Mouse (Mus musculus) spleen, adult 18-20 months (tissue): ENCODE measurements around the gene Acaca.
"Not testable (repeated sequence)": the region's sequence is repeated elsewhere in the genome, so short reads cannot be mapped to it uniquely, and the experiment has no call there.

Experiments
- DNase-seq, 2 experiments: peaks; one replicate each; pipeline ENCODE4 v3.0.0; 2022; ENCODE audit warnings: mixed read lengths in 2 of 2

Acaca gene

DNA sequence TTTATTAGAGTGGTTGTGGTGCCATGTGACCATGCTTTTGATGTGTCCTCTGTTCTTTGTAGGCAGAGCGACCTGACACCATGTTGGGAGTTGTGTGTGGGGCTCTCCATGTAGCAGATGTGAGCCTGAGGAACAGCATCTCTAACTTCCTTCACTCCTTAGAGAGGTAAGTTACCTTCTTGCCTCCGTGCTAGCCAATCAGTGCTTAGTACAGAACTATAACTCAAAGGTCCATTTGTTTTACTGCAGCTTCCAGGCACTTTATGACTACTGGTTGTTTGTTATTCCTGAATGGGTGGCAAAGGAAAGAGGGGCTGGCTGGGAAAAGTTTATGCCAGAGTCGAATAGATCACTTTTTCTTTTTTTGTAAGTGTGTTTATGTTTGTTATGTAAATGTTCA lies 121.7 kb downstream of the Acaca start:
- DNase-seq: no peak

- no peak for DNase-seq
Measured at GRCm38 (mm10) chr11:84252425-84252824, 123.0 kb downstream of the Acaca start.

DNA sequence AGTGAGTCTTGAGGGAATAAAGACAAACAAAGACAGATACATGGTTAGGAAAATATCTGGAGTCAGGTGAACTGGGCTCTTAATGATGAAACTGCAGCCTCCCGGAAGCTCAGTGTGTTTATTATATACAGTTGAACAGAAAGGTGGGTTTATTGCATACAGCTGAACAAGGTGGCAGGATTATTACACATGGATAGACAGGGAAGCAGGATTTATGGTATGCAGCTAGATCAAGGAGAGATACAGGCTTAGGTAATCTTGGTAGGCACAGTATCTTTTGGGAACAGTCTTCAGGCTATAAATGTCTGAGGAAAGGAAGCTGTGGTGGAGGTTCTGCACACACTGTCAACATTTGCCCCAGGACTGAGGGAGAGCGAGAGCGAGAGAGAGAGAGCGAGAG lies 126.4 kb downstream of the Acaca start:
- no peak for DNase-seq

- no peak for DNase-seq
Measured at GRCm38 (mm10) chr11:84258053-84258710, 128.7 kb downstream of the Acaca start.

DNA sequence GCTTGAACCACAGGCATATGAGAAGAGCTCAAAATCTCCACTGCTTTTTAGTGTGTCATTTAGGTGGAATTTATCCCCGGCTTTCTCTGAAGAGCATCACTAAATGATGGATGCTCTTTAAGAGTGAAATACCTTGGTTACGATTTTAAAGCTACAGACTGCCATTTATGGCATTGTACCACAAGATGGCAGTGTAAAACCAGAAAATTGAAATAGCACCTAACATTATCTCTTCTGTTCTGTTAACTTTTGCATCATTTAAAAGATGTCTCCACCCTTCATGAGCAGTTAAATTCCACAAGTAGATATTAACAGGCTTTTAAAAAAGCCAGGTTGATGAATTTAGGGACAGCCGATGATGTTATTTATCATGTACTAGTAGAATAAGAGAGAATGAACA lies 135.0 kb downstream of the Acaca start:
- DNase-seq: no peak

GRCm38 (mm10) chr11:84268068-84268467 lies 138.6 kb downstream of the Acaca start:
- DNase-seq: peak in 1 of 2 experiments; percentile 26

GRCm38 (mm10) chr11:84270511-84270910 lies 141.0 kb downstream of the Acaca start:
- DNase-seq: no peak

DNA sequence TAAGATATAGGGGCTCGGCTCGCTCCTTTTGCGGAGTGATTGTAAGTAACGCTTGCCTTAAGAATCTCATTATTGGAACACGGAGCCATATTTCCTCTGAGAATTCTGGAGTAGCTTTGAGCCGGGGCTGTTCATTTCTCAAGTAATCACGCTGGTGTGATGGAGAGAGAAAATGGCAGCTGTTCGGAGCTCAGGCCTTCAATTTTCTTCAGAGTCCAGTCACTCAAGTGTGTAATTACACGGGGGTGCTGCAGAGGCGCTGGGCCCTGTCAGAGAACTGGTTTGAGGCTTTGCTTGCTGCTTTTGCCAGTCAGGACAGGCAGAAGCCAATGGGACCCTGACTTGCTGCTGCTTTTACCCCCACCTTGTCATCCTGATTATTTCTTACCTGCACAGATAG lies 142.5 kb downstream of the Acaca start:
- no peak for DNase-seq

DNA sequence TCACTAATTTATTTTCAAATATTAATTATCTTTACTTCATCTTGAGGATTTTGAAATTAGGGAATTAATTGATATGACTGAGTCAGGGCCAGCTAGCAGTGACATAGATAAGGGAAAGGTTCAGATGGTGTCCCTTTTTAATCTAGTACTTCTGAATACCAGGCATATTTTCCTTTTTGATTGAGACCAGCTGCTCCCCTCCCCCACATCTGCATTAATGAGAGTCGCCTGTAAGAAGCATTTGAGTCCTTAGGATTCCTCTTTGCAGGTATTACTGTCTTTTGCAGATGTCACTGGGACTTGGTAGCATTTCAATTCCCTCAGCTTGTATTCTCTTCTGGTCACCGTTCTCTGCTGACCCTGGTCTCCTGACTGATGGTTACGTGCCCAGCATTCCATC lies 143.1 kb downstream of the Acaca start:
- DNase-seq: no peak

DNA sequence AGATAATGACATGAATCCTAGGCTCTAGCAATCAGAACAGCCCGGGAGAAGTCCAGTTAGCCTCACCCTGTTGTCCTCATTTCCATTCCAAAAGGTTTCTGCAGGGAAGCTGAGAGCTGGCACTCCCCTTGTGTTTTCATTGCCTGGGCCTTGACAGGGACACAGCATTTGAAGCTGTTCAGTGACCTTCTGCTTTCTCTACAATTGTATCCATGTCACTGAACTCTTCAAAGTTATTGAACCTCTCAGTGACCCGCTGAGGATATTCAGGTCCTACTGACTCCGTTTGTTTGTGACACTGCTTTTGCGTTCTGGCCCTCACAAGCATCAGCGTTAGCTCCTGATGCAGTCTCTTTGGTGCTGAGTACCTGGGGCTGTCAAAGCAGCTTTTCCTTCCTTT lies 147.5 kb downstream of the Acaca start:
- DNase-seq: no peak

DNA sequence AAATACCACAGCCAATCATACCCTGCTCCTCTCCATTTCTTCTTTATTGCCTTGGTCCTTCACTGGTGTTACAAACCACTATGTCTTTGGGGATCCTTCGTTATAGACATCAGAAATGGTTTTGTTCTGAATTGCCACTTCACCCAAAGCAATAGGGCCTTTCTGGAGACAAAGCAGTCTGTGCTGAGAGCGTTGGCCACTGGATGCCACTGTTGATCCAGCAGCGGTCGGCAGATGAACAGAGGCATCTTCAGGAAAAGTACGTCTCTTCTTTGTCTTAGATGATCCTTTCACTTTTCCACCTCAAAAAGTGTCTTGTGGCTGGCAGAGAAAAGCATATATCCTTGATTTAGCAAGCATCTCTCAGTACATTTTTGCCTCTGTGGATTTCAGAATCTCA lies 151.8 kb downstream of the Acaca start:
- DNase-seq: no peak

DNA sequence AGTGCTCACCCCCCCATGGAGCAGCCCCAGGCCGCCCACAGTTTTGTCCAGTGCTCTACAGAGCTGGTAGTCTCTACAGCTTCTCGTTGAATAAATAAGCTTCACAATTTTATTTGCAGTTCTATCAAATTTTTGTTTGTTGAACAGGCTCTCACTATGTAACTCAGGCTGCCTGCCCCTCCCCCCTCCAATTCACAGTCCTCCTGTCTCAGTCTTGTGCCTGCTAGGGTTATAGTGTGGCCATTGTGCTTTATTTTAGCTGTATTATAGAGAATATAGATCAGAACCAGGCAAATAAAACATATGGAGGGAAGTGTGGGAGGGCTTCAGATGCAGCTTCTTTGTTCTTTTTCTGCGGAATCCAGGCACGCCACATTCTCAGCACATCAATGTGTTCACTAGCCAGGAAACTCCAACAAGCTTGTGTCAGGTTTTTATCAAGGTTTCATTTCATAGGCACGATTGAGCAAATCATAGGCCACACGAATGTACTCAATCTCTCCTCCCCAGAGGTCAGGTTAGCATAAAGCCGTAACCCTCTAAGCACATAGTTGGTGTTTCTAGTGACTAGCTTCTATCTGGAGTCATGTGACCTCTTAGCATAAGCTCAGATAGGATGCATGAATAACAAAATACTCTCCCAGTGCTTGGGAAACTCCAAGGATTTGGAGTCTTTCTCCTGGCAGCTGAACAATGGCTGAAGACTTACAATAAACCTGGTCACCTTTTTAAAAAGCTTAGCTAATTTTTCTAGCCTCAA lies 153.7 kb downstream of the Acaca start:
- no peak for DNase-seq

GRCm38 (mm10) chr11:84290781-84291180 lies 161.3 kb downstream of the Acaca start:
- no peak for DNase-seq

DNA sequence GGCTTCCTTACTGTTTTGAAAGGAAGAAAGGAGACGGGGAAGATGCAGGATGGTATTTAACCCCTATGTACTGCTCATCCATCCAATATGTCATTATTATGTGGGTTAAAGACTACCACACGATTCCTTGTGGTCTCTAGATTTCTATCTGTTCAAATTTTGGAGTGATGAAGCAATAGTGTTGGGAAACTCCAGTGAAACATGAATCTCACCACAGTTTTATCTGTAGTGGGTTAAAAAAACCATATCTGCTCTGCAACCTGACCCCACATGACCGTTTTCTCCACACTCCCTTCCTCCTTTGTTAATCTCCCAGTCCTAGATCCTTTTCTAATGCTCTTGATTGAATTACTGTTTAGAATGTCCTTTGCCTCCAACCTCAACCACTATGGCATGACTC lies 163.1 kb downstream of the Acaca start:
- DNase-seq: no peak

GRCm38 (mm10) chr11:84293288-84293687 lies 163.8 kb downstream of the Acaca start:
- DNase-seq: no peak

DNA sequence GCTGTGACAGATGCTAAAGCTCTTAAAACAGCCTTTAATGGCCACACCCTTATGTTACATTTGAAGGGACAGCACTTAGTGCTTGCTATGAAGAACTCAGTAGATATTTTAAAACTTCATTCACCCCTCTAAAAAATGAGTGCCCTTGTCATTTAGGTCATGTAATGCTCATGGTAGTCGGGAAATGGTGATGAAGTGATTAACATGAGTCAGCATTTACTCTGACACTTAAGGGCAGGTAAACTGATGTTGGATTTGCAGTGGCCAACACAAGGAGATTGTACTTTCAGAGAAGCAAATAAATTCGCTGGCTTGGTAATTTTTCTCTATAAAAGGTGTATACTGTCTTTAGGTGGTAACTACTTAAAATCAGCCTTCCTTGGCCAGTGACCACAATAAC lies 166.9 kb downstream of the Acaca start:
- DNase-seq: no peak

DNA sequence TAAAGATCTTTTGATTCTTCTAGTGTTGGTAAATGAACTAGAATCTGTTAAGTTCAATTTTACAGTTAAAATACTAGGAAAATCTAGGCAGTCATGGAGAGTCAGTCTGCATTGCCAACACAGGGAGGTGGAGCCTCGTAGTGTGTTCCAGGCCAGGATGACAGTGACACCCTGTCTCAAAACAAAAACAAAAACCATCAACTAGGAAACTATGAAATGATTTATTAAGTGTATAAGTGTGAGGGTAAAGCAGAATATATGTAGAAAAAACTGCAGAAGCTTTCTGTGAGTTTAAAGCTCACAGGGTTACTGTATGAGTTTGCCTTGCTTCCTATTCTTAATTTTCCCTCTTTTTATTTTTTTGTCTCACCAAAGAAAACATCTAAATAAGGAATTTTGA lies 176.0 kb downstream of the Acaca start:
- no peak for DNase-seq

DNA sequence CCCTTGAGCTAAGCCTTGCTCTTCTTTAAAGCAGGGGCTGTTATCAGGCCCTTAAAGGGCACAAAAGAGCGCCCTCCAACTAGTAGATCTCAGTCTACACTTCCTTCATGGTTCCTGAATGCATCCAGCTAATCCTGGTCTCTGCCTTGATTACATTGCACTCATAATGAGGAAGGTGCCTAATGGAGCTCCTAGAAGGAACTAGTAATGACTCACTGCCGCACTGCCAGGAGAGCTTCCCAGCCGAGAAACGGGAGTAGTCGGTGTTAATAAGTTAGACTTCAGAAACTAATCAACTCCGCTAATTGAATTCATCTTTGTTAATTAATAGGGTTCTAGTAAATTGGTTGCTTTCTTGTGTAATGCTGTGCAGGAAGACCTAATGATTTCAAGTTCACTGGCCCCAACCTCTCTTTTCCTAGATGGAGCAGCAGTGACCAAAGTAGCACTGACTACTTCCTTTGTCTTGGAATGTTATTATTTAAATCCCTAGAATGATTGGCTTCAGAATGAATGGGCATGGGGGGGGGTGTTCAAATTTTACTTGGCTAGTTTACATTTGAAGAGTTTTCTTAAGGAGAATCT lies 176.8 kb downstream of the Acaca start:
- no peak for DNase-seq

DNA sequence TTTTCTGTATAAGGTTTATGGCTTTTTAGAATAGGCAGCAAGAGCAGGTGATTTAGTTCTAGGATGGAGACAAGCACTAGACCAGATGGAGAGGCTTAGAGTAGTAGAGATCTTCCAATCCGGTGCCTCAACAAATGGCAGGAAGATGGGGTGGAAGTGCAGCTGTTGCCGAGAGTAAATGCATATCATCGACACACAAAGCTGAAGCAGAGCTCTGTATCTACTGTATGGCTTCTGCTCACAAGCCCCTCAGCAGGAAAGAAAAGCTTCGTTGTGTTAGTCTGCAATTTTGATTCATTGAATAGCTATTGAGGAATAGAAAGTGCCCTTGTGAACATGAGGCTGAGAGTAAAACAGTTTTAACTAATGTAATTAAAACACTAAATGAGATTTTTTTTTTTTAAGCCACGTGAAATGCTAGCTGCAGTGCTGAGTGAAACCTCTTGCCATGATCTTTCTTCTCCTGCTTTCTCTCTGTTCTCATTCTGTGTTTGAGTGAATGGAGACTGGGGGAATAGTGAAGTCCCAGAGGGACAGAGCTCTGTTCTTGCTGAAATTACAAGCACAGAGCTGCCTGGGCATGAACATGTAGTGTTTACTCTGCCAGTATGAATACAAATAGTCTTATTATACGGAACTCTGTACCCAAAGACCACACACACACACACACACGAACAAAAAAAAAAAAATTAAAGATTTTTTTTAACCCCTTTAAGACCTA lies 194.7 kb downstream of the Acaca start:
- DNase-seq: no peak

GRCm38 (mm10) chr11:84327086-84327485 lies 197.6 kb downstream of the Acaca start:
- DNase-seq: no peak

DNA sequence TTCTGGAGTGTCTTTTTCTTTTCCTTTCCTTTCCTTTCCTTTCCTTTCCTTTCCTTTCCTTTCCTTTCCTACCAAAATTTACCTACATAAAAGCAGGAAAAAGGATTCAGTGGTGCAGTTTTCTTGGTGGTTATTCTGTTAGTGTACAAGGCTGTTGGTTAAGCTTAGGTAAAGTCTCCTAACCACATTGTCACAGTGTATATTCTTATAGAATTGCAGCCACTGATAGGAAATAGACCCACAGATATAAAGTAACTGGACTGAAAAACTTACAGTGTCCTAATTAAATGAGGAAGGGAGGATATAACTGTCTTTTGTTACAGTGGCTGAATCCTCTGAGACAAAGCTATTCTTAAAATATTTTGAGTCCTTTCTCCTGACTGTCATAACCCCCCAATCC lies 202.9 kb downstream of the Acaca start:
- DNase-seq: no peak

GRCm38 (mm10) chr11:84332860-84333259 lies 203.4 kb downstream of the Acaca start:
- DNase-seq: no peak

GRCm38 (mm10) chr11:84338273-84338672 lies 208.8 kb downstream of the Acaca start:
- DNase-seq: not testable (repeated sequence)

DNA sequence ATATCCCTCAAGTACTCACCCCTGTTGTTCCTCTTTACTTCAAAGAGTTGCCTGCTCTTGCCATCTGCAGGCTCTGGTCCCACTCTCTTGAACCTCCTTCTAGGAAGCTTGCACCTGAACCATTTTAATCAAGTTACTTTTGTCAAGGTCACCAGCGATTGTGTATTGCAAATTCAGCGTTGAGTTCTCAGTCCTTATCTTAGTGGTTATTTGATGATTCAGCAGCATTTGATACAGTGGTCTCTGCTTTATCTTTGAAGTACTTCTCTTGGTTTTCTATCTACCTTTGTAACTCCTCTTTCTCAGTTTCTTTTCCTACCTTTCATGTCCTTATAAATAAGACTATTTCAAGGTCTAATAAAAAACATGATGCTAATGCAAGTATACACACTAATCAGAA lies 211.2 kb downstream of the Acaca start:
- no peak for DNase-seq
